Mouse (Mus musculus): ENCODE measurements around the gene Dpm1.

- TF ChIP-seq EP300 (IDR thresholded peaks at IDR 0.05) (no peak), CTCF (IDR thresholded peaks at IDR 0.05) (no peak)
Measured at GRCm38 (mm10) chr2:168248167-168248855, 17.9 kb upstream of the Dpm1 start.
